Mouse (Mus musculus) myocyte (in vitro differentiated cells): Measurements from ENCODE around the gene Tbc1d16. TPM values are rescaled to one million over a fixed set of nuclear protein-coding genes. Genes with fewer than 3 reads are reported as not detected.

Experiments used
- H3K27me3 ChIP-seq: one replicate; pipeline ENCODE4 v1.6.1; 2011; ENCODE audit not compliant: control insufficient read depth, insufficient read depth, insufficient read length
- H3K36me3 ChIP-seq: one replicate; pipeline ENCODE4 v1.6.1; 2011; ENCODE audit not compliant: control insufficient read depth, insufficient read depth
- H3K4me2 ChIP-seq: one replicate; pipeline ENCODE4 v1.6.1; 2011; ENCODE audit warnings: low read depth, control low read depth
- H3K4me3 ChIP-seq: one replicate; pipeline ENCODE4 v1.5.1; 2011; ENCODE audit warnings: mild to moderate bottlenecking, control low read depth, moderate library complexity
- H3K79me2 ChIP-seq: one replicate; pipeline ENCODE4 v1.6.1; 2011; ENCODE audit not compliant: control insufficient read depth, insufficient read depth
- H3ac ChIP-seq: one replicate; pipeline ENCODE4 v1.6.1; 2011; ENCODE audit not compliant: control insufficient read depth, insufficient read length
- CEBPB ChIP-seq: IDR thresholded peaks from 2 replicates; pipeline ENCODE4 v1.6.1; 2011; ENCODE audit warnings: mild to moderate bottlenecking, moderate library complexity; ENCODE audit not compliant: poor library complexity, insufficient read depth, severe bottlenecking
- E2F4 ChIP-seq: IDR thresholded peaks from one replicate; pipeline ENCODE4 v1.6.1; 2011; ENCODE audit warnings: mild to moderate bottlenecking, control low read depth, moderate library complexity; ENCODE audit not compliant: insufficient read depth
- MAX ChIP-seq: IDR thresholded peaks from one replicate; pipeline ENCODE4 v1.6.1; 2011; ENCODE audit warnings: low read depth, mild to moderate bottlenecking, control low read depth
- MYOD1 ChIP-seq, 3 experiments: IDR thresholded peaks; one replicate each; pipeline ENCODE4 v1.6.1; 2011; ENCODE audit warnings: control low read depth in 2 of 3, low read depth in 2 of 3, mild to moderate bottlenecking in 2 of 3, moderate library complexity in 1 of 3; ENCODE audit not compliant: insufficient read length in 2 of 3, control insufficient read depth in 1 of 3
- MYOG ChIP-seq, 3 experiments: IDR thresholded peaks; one replicate each; pipeline ENCODE4 v1.6.1; 2011; ENCODE audit warnings: control low read depth in 2 of 3, low read depth in 2 of 3, mild to moderate bottlenecking in 2 of 3; ENCODE audit not compliant: insufficient read length in 2 of 3, control insufficient read depth in 1 of 3, insufficient read depth in 1 of 3
- POLR2A ChIP-seq: IDR thresholded peaks from one replicate; pipeline ENCODE4 v1.6.1; 2011; ENCODE audit warnings: low read depth, mild to moderate bottlenecking, control low read depth, moderate library complexity; ENCODE audit not compliant: insufficient read length
- POLR2AphosphoS2 ChIP-seq: IDR thresholded peaks from one replicate; pipeline ENCODE4 v1.6.1; 2011; ENCODE audit warnings: low read depth, control low read depth; ENCODE audit not compliant: insufficient read length
- REST ChIP-seq: IDR thresholded peaks from one replicate; pipeline ENCODE4 v1.6.1; 2011; ENCODE audit warnings: mild to moderate bottlenecking, control low read depth, moderate library complexity; ENCODE audit not compliant: insufficient read depth, insufficient read length
- SRF ChIP-seq: IDR thresholded peaks from one replicate; pipeline ENCODE4 v1.6.1; 2011; ENCODE audit warnings: low read depth; ENCODE audit not compliant: control insufficient read depth, insufficient read length
- TCF12 ChIP-seq: IDR thresholded peaks from one replicate; pipeline ENCODE4 v1.6.1; 2011; ENCODE audit warnings: mild to moderate bottlenecking, control low read depth; ENCODE audit not compliant: poor library complexity, insufficient read depth, severe bottlenecking
- TCF3 ChIP-seq: IDR thresholded peaks from one replicate; pipeline ENCODE4 v1.6.1; 2011; ENCODE audit warnings: low read depth, control low read depth; ENCODE audit not compliant: insufficient read length
- USF1 ChIP-seq: IDR thresholded peaks from one replicate; pipeline ENCODE4 v1.6.1; 2011; ENCODE audit warnings: low read depth, mild to moderate bottlenecking, control low read depth, moderate library complexity
- polyA plus RNA-seq: library from polyadenylated mRNA; unstranded; fragments of >200 nt; fragmentation: generic; extraction: Trizol; gene quantifications from one replicate; pipeline ENCODE4 v1.2.1, GENCODE M21; 2012; ENCODE audit warnings: missing spikeins

Tbc1d16 gene
- polyA plus RNA-seq, 1 experiment: 8.5 TPM

GRCm38 (mm10) chr11:119227591-119227990 is 708 bp downstream of the Tbc1d16 start:
- Histone ChIP-seq H3K79me2 (no peaks in the 10 kb centered on the region), H3ac (peak overlapping the region; percentile 5), H3K4me2 (peak overlapping the region; percentile 99), H3K27me3 (peaks cover 13% of the 10 kb centered on the region), H3K4me3 (peak overlapping the region; percentile 28), H3K36me3 (no peaks in the 10 kb centered on the region)
- TF ChIP-seq E2F4: no peak
- no peak for TF ChIP-seq REST
- no peak for TF ChIP-seq CEBPB
- TF ChIP-seq USF1: no peak
- TF ChIP-seq SRF: no peak
- no peak for TF ChIP-seq MAX

- Histone ChIP-seq H3K36me3 (no peaks in the 10 kb centered on the region), H3K4me2 (no peak overlapping the region), H3K79me2 (no peaks in the 10 kb centered on the region), H3K4me3 (no peak overlapping the region), H3K27me3 (peaks cover 5% of the 10 kb centered on the region), H3ac (no peak overlapping the region)
- no peak for TF ChIP-seq MYOG (IDR thresholded peaks at IDR 0.05; ENCODE audit: control insufficient read depth in 1 of 3, insufficient read depth in 1 of 3, insufficient read length in 2 of 3, low read depth in 2 of 3)
- no peak for TF ChIP-seq E2F4
- no peak for TF ChIP-seq SRF
- TF ChIP-seq TCF3: no peak
- no peak for TF ChIP-seq REST
Observed at GRCm38 (mm10) chr11:119225634-119226033, 2.7 kb downstream of the Tbc1d16 start.

GRCm38 (mm10) chr11:119224926-119225325 is 3.4 kb downstream of the Tbc1d16 start:
- H3K27me3 ChIP-seq: no peaks in the 10 kb centered on the region
- no peak overlapping the region for H3ac ChIP-seq
- H3K4me2 ChIP-seq: no peak overlapping the region
- H3K79me2 ChIP-seq: no peaks in the 10 kb centered on the region
- TF ChIP-seq TCF12 (no peak), POLR2AphosphoS2 (no peak), REST (no peak), USF1 (no peak)
- H3K36me3 ChIP-seq: no peaks in the 10 kb centered on the region
- H3K4me3 ChIP-seq: no peak overlapping the region

- no peak for TF ChIP-seq E2F4
- TF ChIP-seq USF1: no peak
- no peak for TF ChIP-seq MYOG (IDR thresholded peaks at IDR 0.05; ENCODE audit: control insufficient read depth in 1 of 3, insufficient read depth in 1 of 3, insufficient read length in 2 of 3, low read depth in 2 of 3)
- TF ChIP-seq POLR2A: no peak
- no peak for TF ChIP-seq TCF3
- no peak for TF ChIP-seq REST
- no peak for TF ChIP-seq CEBPB
- no peak for TF ChIP-seq MYOD1 (IDR thresholded peaks at IDR 0.05; ENCODE audit: control insufficient read depth in 1 of 3, insufficient read length in 2 of 3, low read depth in 2 of 3)
- Histone ChIP-seq H3ac (no peak overlapping the region), H3K4me2 (no peak overlapping the region), H3K79me2 (no peaks in the 10 kb centered on the region), H3K4me3 (no peak overlapping the region), H3K36me3 (no peaks in the 10 kb centered on the region), H3K27me3 (no peaks in the 10 kb centered on the region)
Observed at GRCm38 (mm10) chr11:119223124-119223890, 5.0 kb downstream of the Tbc1d16 start.

GRCm38 (mm10) chr11:119221812-119222510 is 6.3 kb downstream of the Tbc1d16 start:
- H3K4me3 ChIP-seq: no peak overlapping the region
- H3K36me3 ChIP-seq: no peaks in the 10 kb centered on the region
- no peaks in the 10 kb centered on the region for H3K27me3 ChIP-seq
- no peak for TF ChIP-seq MAX
- no peak for TF ChIP-seq POLR2A
- no peak overlapping the region for H3ac ChIP-seq
- no peak overlapping the region for H3K4me2 ChIP-seq
- no peaks in the 10 kb centered on the region for H3K79me2 ChIP-seq
